Mouse (Mus musculus) stomach, embryonic 16.5 days (tissue): ENCODE results near the gene Zeb2. TPM values are rescaled to one million over a fixed set of nuclear protein-coding genes. Genes with fewer than 3 reads are reported as not detected.

Experiments used
- ATAC-seq: fragments of 200-750 bp; cut with Nextera tagmentation; 2 replicates; pipeline ENCODE4 v1.8.0; 2017; ENCODE audit warnings: moderate number of reproducible peaks, moderate TSS enrichment; ENCODE audit not compliant: insufficient read depth, low FRiP score
- H3K27ac ChIP-seq: fragments of 300-500 bp; sonication (generic); 2 replicates; pipeline ENCODE4 v1.5.1; 2014; ENCODE audit warnings: low read length
- H3K27me3 ChIP-seq: fragments of 300-500 bp; sonication (generic); 2 replicates; pipeline ENCODE4 v1.6.1; 2014; ENCODE audit warnings: low read length, control low read depth, mixed read lengths; ENCODE audit not compliant: control insufficient read depth, insufficient read depth
- H3K36me3 ChIP-seq: fragments of 300-500 bp; sonication (generic); 2 replicates; pipeline ENCODE4 v1.6.1; 2014; ENCODE audit warnings: low read length; ENCODE audit not compliant: control insufficient read depth, insufficient read depth
- H3K4me1 ChIP-seq: fragments of 300-500 bp; sonication (generic); 2 replicates; pipeline ENCODE4 v1.6.1; 2014; ENCODE audit warnings: low read length, control low read depth, mixed read lengths; ENCODE audit not compliant: control insufficient read depth, insufficient read depth
- H3K4me2 ChIP-seq: fragments of 300-500 bp; sonication (generic); 2 replicates; pipeline ENCODE4 v1.6.1; 2014; ENCODE audit warnings: low read depth, low read length, mixed read lengths
- H3K4me3 ChIP-seq: fragments of 300-500 bp; sonication (generic); replicated peaks from 2 replicates; pipeline ENCODE4 v1.5.1; 2014; ENCODE audit warnings: mild to moderate bottlenecking, low read length
- H3K9ac ChIP-seq: fragments of 300-500 bp; sonication (generic); 2 replicates; pipeline ENCODE4 v1.6.1; 2014; ENCODE audit warnings: low read length
- H3K9me3 ChIP-seq: fragments of 300-500 bp; sonication (generic); replicated peaks from 2 replicates; pipeline ENCODE4 v1.6.1; 2016; ENCODE audit warnings: low read length, control low read depth; ENCODE audit not compliant: control insufficient read depth
- WGBS: fragments of 180-500 bp; shearing (Covaris S2); extraction: QIAGEN DNeasy Blood & Tissue Kit; methylation state at CpG from one replicate; pipeline ENCODE4 v1.1.7; 2014; 5-methylcytosine and 5-hydroxymethylcytosine counted together
- polyA plus RNA-seq: library from polyadenylated mRNA; unstranded; fragments of >200 nt; fragmentation: Nextera tagmentation; extraction: Ambion mirVana; gene quantifications from 2 replicates; pipeline ENCODE4 v1.2.1, GENCODE M21; 2015

Zeb2 gene
- polyA plus RNA-seq = 43.8 and 50.6 TPM in 2 replicates

GRCm38 (mm10) chr2:45117087-45117561 lies at the start of gene Zeb2:
Gene Zeb2, minus strand, starts transcription at chr2:45117395.
- no peaks in the 10 kb centered on the region for H3K36me3 ChIP-seq
- H3K9ac ChIP-seq = peak within 1 kb of the TSS; percentile 83
- peaks cover 8% of the 10 kb centered on the region for H3K4me1 ChIP-seq
- WGBS = under 1% methylated on average over 38 of the region's 39 CpGs
- peak within 1 kb of the TSS; percentile 87 for H3K27ac ChIP-seq
- H3K4me3 ChIP-seq = peak within 1 kb of the TSS; percentile 61
- peak within 1 kb of the TSS; percentile 80 for H3K4me2 ChIP-seq
- no peaks in the 10 kb centered on the region for H3K9me3 ChIP-seq
- ATAC-seq = peak; percentile 68
- H3K27me3 ChIP-seq = peaks cover 2% of the 10 kb centered on the region; the same call in 1 of the 2 replicates

- H3K4me2 ChIP-seq = no peak overlapping the region
- no peak overlapping the region for H3K9ac ChIP-seq
- no peaks in the 10 kb centered on the region for H3K4me1 ChIP-seq
- H3K27ac ChIP-seq = no peak overlapping the region
- H3K4me3 ChIP-seq = no peak overlapping the region
- no peaks in the 10 kb centered on the region for H3K27me3 ChIP-seq
- 90% methylated on average over 5 of the region's 5 CpGs for WGBS
- H3K36me3 ChIP-seq = no peaks in the 10 kb centered on the region
- no peak for ATAC-seq
- no peaks in the 10 kb centered on the region for H3K9me3 ChIP-seq
Measured at GRCm38 (mm10) chr2:45158785-45159184, 41.6 kb upstream of the Zeb2 start.

GRCm38 (mm10) chr2:45158351-45158782 lies 41.2 kb upstream of the Zeb2 start:
- H3K4me2 ChIP-seq = no peak overlapping the region
- H3K27ac ChIP-seq = no peak overlapping the region
- no peak overlapping the region for H3K9ac ChIP-seq
- H3K27me3 ChIP-seq = no peaks in the 10 kb centered on the region
- H3K9me3 ChIP-seq = no peaks in the 10 kb centered on the region
- H3K4me3 ChIP-seq = no peak overlapping the region
- H3K4me1 ChIP-seq = no peaks in the 10 kb centered on the region
- ATAC-seq = no peak
- WGBS = 50% methylated on average over 8 of the region's 8 CpGs
- no peaks in the 10 kb centered on the region for H3K36me3 ChIP-seq

GRCm38 (mm10) chr2:45153315-45153714 lies 36.1 kb upstream of the Zeb2 start:
- Histone ChIP-seq H3K4me1 (no peaks in the 10 kb centered on the region), H3K4me2 (no peak overlapping the region), H3K27me3 (no peaks in the 10 kb centered on the region), H3K27ac (no peak overlapping the region), H3K9me3 (no peaks in the 10 kb centered on the region), H3K9ac (no peak overlapping the region), H3K4me3 (no peak overlapping the region), H3K36me3 (no peaks in the 10 kb centered on the region)
- no peak for ATAC-seq
- 74% methylated on average over 1 of the region's 1 CpGs for WGBS

- 82% methylated on average over 1 of the region's 1 CpGs for WGBS
- no peak overlapping the region for H3K4me3 ChIP-seq
- H3K4me2 ChIP-seq = no peak overlapping the region
- no peaks in the 10 kb centered on the region for H3K36me3 ChIP-seq
- H3K4me1 ChIP-seq = no peaks in the 10 kb centered on the region
- no peaks in the 10 kb centered on the region for H3K9me3 ChIP-seq
- no peaks in the 10 kb centered on the region for H3K27me3 ChIP-seq
- no peak for ATAC-seq
- no peak overlapping the region for H3K27ac ChIP-seq
- no peak overlapping the region for H3K9ac ChIP-seq
Measured at GRCm38 (mm10) chr2:45143162-45143561, 26.0 kb upstream of the Zeb2 start.

- WGBS = 70% methylated on average over 6 of the region's 6 CpGs
Measured at GRCm38 (mm10) chr2:45138906-45139305, 21.7 kb upstream of the Zeb2 start.

GRCm38 (mm10) chr2:45136783-45137182 lies 19.6 kb upstream of the Zeb2 start:
- Histone ChIP-seq H3K9me3 (no peaks in the 10 kb centered on the region), H3K27ac (no peak overlapping the region), H3K4me1 (no peaks in the 10 kb centered on the region), H3K36me3 (no peaks in the 10 kb centered on the region), H3K27me3 (no peaks in the 10 kb centered on the region), H3K9ac (no peak overlapping the region), H3K4me2 (no peak overlapping the region), H3K4me3 (no peak overlapping the region)
- 72% methylated on average over 2 of the region's 2 CpGs for WGBS
- no peak for ATAC-seq

More at GRCm38 (mm10) chr2:45138906-45139305, 21.7 kb upstream of the Zeb2 start:
- no peak overlapping the region for H3K9ac ChIP-seq
- no peak overlapping the region for H3K4me3 ChIP-seq
- ATAC-seq = no peak
- no peaks in the 10 kb centered on the region for H3K9me3 ChIP-seq
- no peaks in the 10 kb centered on the region for H3K36me3 ChIP-seq
- H3K27me3 ChIP-seq = no peaks in the 10 kb centered on the region
- H3K4me1 ChIP-seq = no peaks in the 10 kb centered on the region
- no peak overlapping the region for H3K27ac ChIP-seq
- H3K4me2 ChIP-seq = no peak overlapping the region

GRCm38 (mm10) chr2:45133225-45133624 lies 16.0 kb upstream of the Zeb2 start:
- ATAC-seq = no peak
- Histone ChIP-seq H3K4me1 (no peaks in the 10 kb centered on the region), H3K4me3 (no peak overlapping the region), H3K36me3 (no peaks in the 10 kb centered on the region), H3K27me3 (no peaks in the 10 kb centered on the region), H3K4me2 (no peak overlapping the region), H3K9ac (no peak overlapping the region), H3K9me3 (no peaks in the 10 kb centered on the region), H3K27ac (no peak overlapping the region)
- WGBS = 90% methylated on average over 4 of the region's 4 CpGs

GRCm38 (mm10) chr2:45130461-45131156 lies 13.4 kb upstream of the Zeb2 start:
- Histone ChIP-seq H3K9ac (no peak overlapping the region), H3K4me2 (no peak overlapping the region), H3K4me3 (no peak overlapping the region), H3K27ac (no peak overlapping the region), H3K4me1 (no peaks in the 10 kb centered on the region), H3K27me3 (no peaks in the 10 kb centered on the region), H3K36me3 (no peaks in the 10 kb centered on the region), H3K9me3 (no peaks in the 10 kb centered on the region)
- 76% methylated on average over 4 of the region's 4 CpGs for WGBS
- no peak for ATAC-seq
